Mouse (Mus musculus) hindbrain, embryonic 12.5 days (tissue): ENCODE data around the gene Clrn1. TPM values are rescaled to one million over a fixed set of nuclear protein-coding genes. Genes with fewer than 3 reads are reported as not detected.

Experiments
- polyA plus RNA-seq: library from polyadenylated mRNA; unstranded; fragments of >200 nt; fragmentation: Nextera tagmentation; extraction: Ambion mirVana; gene quantifications from 2 replicates; pipeline ENCODE4 v1.2.1, GENCODE M21; 2016

Clrn1 gene
- polyA plus RNA-seq, 1 experiment from 2014 or later = 3.5 TPM

Other genes starting within 250 kb of the Clrn1 start
- gene Erich6, start 248.1 kb downstream of the Clrn1 start, polyA plus RNA-seq = 0.10 and 0.15 TPM in 2 replicates
- 7.6 and 7.8 TPM in 2 replicates for gene Siah2, start 192.9 kb downstream of the Clrn1 start, polyA plus RNA-seq
- gene Mindy4b-ps, start 63.0 kb downstream of the Clrn1 start, polyA plus RNA-seq = not detected in 2 replicates
- gene Med12l, start 120.5 kb upstream of the Clrn1 start, polyA plus RNA-seq = 4.8 and 4.9 TPM in 2 replicates
- 1.6 and 1.7 TPM in 2 replicates for gene Gpr171, start 216.5 kb upstream of the Clrn1 start, polyA plus RNA-seq